Mouse (Mus musculus) liver, adult 2 months (tissue): ENCODE results near the gene Rabepk. TPM values are rescaled to one million over a fixed set of nuclear protein-coding genes. Genes with fewer than 3 reads are reported as not detected.
"Not testable (repeated sequence)": the region's sequence is repeated elsewhere in the genome, so short reads cannot be mapped to it uniquely, and the experiment has no call there.

Experiments used
- DNase-seq: peaks from one replicate; pipeline ENCODE4 v3.0.0-alpha.2; 2011; ENCODE audit warnings: low read depth, low spot score; ENCODE audit errors: extremely low read depth
- H3K27ac ChIP-seq: fragments of 200-500 bp; replicated peaks from 2 replicates; pipeline ENCODE4 v1.5.1; 2012; ENCODE audit warnings: low read depth, mild to moderate bottlenecking, control low read depth, inconsistent platforms, low read length; ENCODE audit not compliant: insufficient read depth
- H3K27me3 ChIP-seq: fragments of 200-500 bp; 2 replicates; pipeline ENCODE4 v1.6.1; 2012; ENCODE audit warnings: mild to moderate bottlenecking, moderate library complexity, low read length, inconsistent platforms; ENCODE audit not compliant: control insufficient read depth, insufficient read depth
- H3K36me3 ChIP-seq: fragments of 200-500 bp; 2 replicates; pipeline ENCODE4 v1.6.1; 2012; ENCODE audit warnings: low read length, inconsistent platforms; ENCODE audit not compliant: control insufficient read depth, insufficient read depth
- H3K4me1 ChIP-seq: fragments of 200-500 bp; 2 replicates; pipeline ENCODE4 v1.6.1; 2011; ENCODE audit warnings: low read length; ENCODE audit not compliant: control insufficient read depth, insufficient read depth
- H3K4me3 ChIP-seq: fragments of 200-500 bp; 2 replicates; pipeline ENCODE4 v1.5.1; 2011; ENCODE audit warnings: low read depth, mild to moderate bottlenecking, control low read depth, low read length, moderate library complexity; ENCODE audit not compliant: insufficient read depth
- H3K79me2 ChIP-seq: fragments of 200-500 bp; 2 replicates; pipeline ENCODE4 v1.6.1; 2012; ENCODE audit warnings: inconsistent platforms, mild to moderate bottlenecking, low read length, moderate library complexity; ENCODE audit not compliant: control insufficient read depth, insufficient read depth
- H3K9ac ChIP-seq: fragments of 200-500 bp; 2 replicates; pipeline ENCODE4 v1.6.1; 2012; ENCODE audit warnings: low read depth, mild to moderate bottlenecking, control low read depth, inconsistent platforms, low read length
- CTCF ChIP-seq: fragments of 200-500 bp; IDR thresholded peaks from 2 replicates; pipeline ENCODE4 v1.5.1; 2011; ENCODE audit warnings: low read depth, low read length, control low read depth
- POLR2A ChIP-seq: fragments of 200-500 bp; IDR thresholded peaks from 2 replicates; pipeline ENCODE4 v1.6.1; 2011; ENCODE audit warnings: low read length, control low read depth; ENCODE audit not compliant: insufficient read depth; ENCODE audit errors: extremely low read depth
- WGBS: fragments of 180-500 bp; shearing (Covaris S2); methylation state at CpG from one replicate; pipeline ENCODE4 v1.1.7; 2018; 5-methylcytosine and 5-hydroxymethylcytosine counted together
- polyA plus RNA-seq: library from polyadenylated mRNA; depleted of rRNA; stranded (reverse); fragments of >200 nt; gene quantifications from 2 replicates; pipeline ENCODE4 v1.2.3, GENCODE M21; 2012
- total RNA-seq: library from RNA; depleted of rRNA; stranded (reverse); fragments of >200 nt; gene quantifications from 2 replicates; pipeline ENCODE4 v1.2.3, GENCODE M21; 2014

Rabepk gene
- total and polyA plus RNA-seq, 2 experiments = 12.1 to 14.7 TPM

GRCm38 (mm10) chr2:34825827-34826459, 26.2 kb upstream of the Rabepk start, which contains the start of gene Fbxw2:
Gene Fbxw2, minus strand, starts transcription at chr2:34826311.
- H3K79me2 ChIP-seq = peaks cover 10% of the 10 kb centered on the region
- no peaks in the 10 kb centered on the region for H3K27me3 ChIP-seq
- H3K4me1 ChIP-seq = peaks cover 14% of the 10 kb centered on the region
- no peak for TF ChIP-seq CTCF
- TF ChIP-seq POLR2A = peak; percentile 83
- H3K4me3 ChIP-seq = peak within 1 kb of the TSS; percentile 94
- WGBS = under 1% methylated on average over 56 of the region's 57 CpGs
- peak; percentile 87 for DNase-seq
- peak within 1 kb of the TSS; percentile 94 for H3K27ac ChIP-seq
- H3K9ac ChIP-seq = peak within 1 kb of the TSS; percentile 99
- H3K36me3 ChIP-seq = peaks cover 13% of the 10 kb centered on the region

DNA sequence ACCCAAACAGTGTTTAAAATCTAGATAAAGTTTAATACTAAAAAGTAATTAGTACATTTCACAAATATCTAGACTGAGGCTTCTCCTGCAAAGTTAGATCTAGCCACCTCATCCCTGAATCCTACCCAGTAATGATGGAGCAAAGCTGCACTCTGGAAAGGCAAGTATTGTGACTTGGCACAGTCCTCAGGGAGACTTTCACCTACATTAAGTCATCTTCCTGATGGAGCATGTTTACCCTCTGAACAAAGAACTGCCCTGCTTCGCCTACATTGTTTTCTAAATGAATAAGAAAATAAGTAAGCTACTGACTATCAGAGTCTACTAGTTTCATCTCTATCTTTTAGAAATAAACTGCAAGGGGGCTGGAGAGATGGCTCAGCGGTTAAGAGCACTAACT, 18.8 kb upstream of the Rabepk start:
- H3K27me3 ChIP-seq = no peaks in the 10 kb centered on the region
- TF ChIP-seq CTCF (no peak), POLR2A (no peak)
- no peak overlapping the region for H3K27ac ChIP-seq
- 89% methylated on average over 2 of the region's 2 CpGs for WGBS
- H3K4me1 ChIP-seq = no peaks in the 10 kb centered on the region
- H3K9ac ChIP-seq = no peak overlapping the region
- no peak for DNase-seq
- H3K79me2 ChIP-seq = peaks cover 4% of the 10 kb centered on the region; the same call in 1 of the 2 replicates
- H3K36me3 ChIP-seq = peaks cover 32% of the 10 kb centered on the region
- H3K4me3 ChIP-seq = no peak overlapping the region

- not testable (repeated sequence) for H3K9ac ChIP-seq, H3K4me3 ChIP-seq, DNase-seq, H3K4me1 ChIP-seq, H3K27ac ChIP-seq, H3K79me2 ChIP-seq, H3K27me3 ChIP-seq
- 98% methylated on average over 2 of the region's 2 CpGs for WGBS
- H3K36me3 ChIP-seq = peaks cover 42% of the 10 kb centered on the region
Observed at GRCm38 (mm10) chr2:34815893-34816292, 16.2 kb upstream of the Rabepk start.

DNA sequence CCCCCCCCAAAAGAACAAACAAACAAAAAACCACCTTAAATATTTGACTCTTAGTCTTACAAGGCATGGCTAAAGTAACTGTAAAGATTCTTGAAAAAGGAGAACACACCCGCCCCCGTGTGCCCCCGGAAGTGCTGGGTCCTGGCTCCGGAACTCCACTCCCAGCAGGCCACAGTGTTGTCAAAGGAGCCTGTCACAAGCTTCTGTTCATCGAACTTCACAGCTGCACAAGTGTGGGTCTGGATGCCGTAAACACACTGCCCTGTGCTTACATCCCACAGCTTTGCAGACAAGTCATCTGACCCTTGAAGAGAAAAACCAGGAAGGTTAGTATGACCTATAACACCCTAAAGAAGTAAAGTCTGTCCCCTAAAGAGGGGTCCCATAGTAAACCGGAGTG, 13.0 kb upstream of the Rabepk start:
- TF ChIP-seq POLR2A (no peak), CTCF (no peak)
- peaks cover 56% of the 10 kb centered on the region for H3K36me3 ChIP-seq
- no peak overlapping the region for H3K9ac ChIP-seq
- DNase-seq = no peak
- 77% methylated on average over 7 of the region's 7 CpGs for WGBS
- no peaks in the 10 kb centered on the region for H3K27me3 ChIP-seq
- H3K79me2 ChIP-seq = peaks cover 10% of the 10 kb centered on the region; the same call in 1 of the 2 replicates
- H3K4me1 ChIP-seq = no peaks in the 10 kb centered on the region
- no peak overlapping the region for H3K4me3 ChIP-seq
- no peak overlapping the region for H3K27ac ChIP-seq

- Histone ChIP-seq H3K27me3 (no peaks in the 10 kb centered on the region), H3K27ac (no peak overlapping the region), H3K9ac (no peak overlapping the region), H3K36me3 (peaks cover 65% of the 10 kb centered on the region), H3K4me3 (no peak overlapping the region), H3K79me2 (peaks cover 16% of the 10 kb centered on the region; the same call in 1 of the 2 replicates), H3K4me1 (peaks cover under 1% of the 10 kb centered on the region; the same call in 1 of the 2 replicates)
- TF ChIP-seq CTCF = no peak
- TF ChIP-seq POLR2A = no peak
- WGBS = 91% methylated on average over 3 of the region's 3 CpGs
- no peak for DNase-seq
Observed at GRCm38 (mm10) chr2:34810775-34811174, 11.1 kb upstream of the Rabepk start.

GRCm38 (mm10) chr2:34809568-34809967, 9.9 kb upstream of the Rabepk start:
- no peak overlapping the region for H3K4me3 ChIP-seq
- H3K79me2 ChIP-seq = peaks cover 21% of the 10 kb centered on the region; the same call in 1 of the 2 replicates
- no peaks in the 10 kb centered on the region for H3K27me3 ChIP-seq
- TF ChIP-seq CTCF = no peak
- no peak for TF ChIP-seq POLR2A
- H3K4me1 ChIP-seq = peaks cover 10% of the 10 kb centered on the region; the same call in 1 of the 2 replicates
- no peak overlapping the region for H3K27ac ChIP-seq
- peaks cover 64% of the 10 kb centered on the region for H3K36me3 ChIP-seq
- WGBS = 85% methylated on average over 1 of the region's 1 CpGs
- DNase-seq = no peak
- H3K9ac ChIP-seq = no peak overlapping the region
